23 mouse cellular contexts compared by ENCODE assay signal in the genomic region with DNA sequence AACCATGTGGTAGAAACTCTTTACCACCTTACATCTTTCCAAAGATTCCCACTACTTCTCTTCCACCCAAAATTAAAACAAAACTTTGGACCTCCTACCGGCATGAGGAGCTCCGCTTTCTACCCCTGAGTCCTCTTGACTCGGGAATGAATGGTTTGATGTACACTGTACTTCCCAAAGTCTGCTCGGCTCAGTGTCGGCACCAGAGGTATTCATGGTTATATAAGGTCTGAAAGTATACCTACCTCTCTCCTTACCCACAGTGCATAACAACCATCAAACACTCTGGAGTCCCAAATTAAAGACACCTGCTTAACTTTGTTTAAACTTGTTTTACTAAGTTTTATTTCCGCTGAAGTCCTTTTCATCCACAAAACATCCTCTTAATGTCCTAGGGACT.
DNase-seq lines count a peak whose midpoint lies in the region; ATAC-seq and TF ChIP-seq lines count a peak whose summit lies in the region.
"Had no signal": no experiment of that assay in that cellular context is flagged by ENCODE, and none has a peak within 500 bp of the region (broad histone marks: within the 10 kb centered on the region; RNA-seq: fewer than 3 reads in every experiment).

No protein-coding gene starts in this region.

- no peak for DNase-seq in limb, embryonic 11.5 days (ENCODE audit: low spot score)
- no peak for DNase-seq in limb, embryonic 10.5 days (ENCODE audit: low spot score)
- DNase-seq in limb, embryonic 14.5 days (ENCODE audit: low spot score): no peak
- DNase-seq in spleen, postnatal 10 days (ENCODE audit: low spot score in 2 of 2): no peak
- DNase-seq in kidney, postnatal 36 days: no peak
- DNase-seq: adrenal gland, adult 2 months; adrenal gland, postnatal 14 days; cerebellum, adult 11 months; cerebellum, adult 9-11 months; cerebellum, postnatal 25 days; gastrocnemius, postnatal 10 days; gastrocnemius, postnatal 36 days; heart, adult 2 months; heart, postnatal 14 days; heart, postnatal 4 days had no signal

- no peak overlapping the region for H3K4me2 ChIP-seq in limb, embryonic 11.5 days (ENCODE audit: low read depth, severe bottlenecking)
- H3K4me2 ChIP-seq in embryonic facial prominence, embryonic 15.5 days (replicated peaks): no peak overlapping the region; the same call in 1 of the 2 replicates
- no peak overlapping the region for H3K4me2 ChIP-seq in limb, embryonic 14.5 days (replicated peaks; ENCODE audit: low read depth, low read length, severe bottlenecking)
- H3K4me2 ChIP-seq: forebrain, embryonic 13.5 days; heart, embryonic 13.5 days; hindbrain, embryonic 14.5 days had no signal

- TF ChIP-seq POLR2A in limb, embryonic 14.5 days (IDR thresholded peaks at IDR 0.05; ENCODE audit: borderline replicate concordance, extremely low read depth, insufficient read depth, insufficient read length): no peak

- 56% methylated on average over 6 of the region's 6 CpGs for WGBS in limb, embryonic 11.5 days
- WGBS in limb, embryonic 10.5 days: 80% methylated on average over 6 of the region's 6 CpGs
- 42% methylated on average over 6 of the region's 6 CpGs for WGBS in embryonic facial prominence, embryonic 15.5 days
- WGBS in limb, embryonic 14.5 days: 36% methylated on average over 6 of the region's 6 CpGs

- H3K9me3 ChIP-seq in limb, embryonic 11.5 days (ENCODE audit: control insufficient read depth, low read length): no peaks in the 10 kb centered on the region
- H3K9me3 ChIP-seq in limb, embryonic 10.5 days (replicated peaks): no peaks in the 10 kb centered on the region
- no peaks in the 10 kb centered on the region for H3K9me3 ChIP-seq in embryonic facial prominence, embryonic 15.5 days (replicated peaks)
- H3K9me3 ChIP-seq in limb, embryonic 14.5 days (ENCODE audit: control insufficient read depth, low read length): no peaks in the 10 kb centered on the region
- H3K9me3 ChIP-seq: forebrain, embryonic 10.5 days; forebrain, embryonic 13.5 days; heart, embryonic 10.5 days; heart, embryonic 13.5 days had no signal

- ATAC-seq in limb, embryonic 11.5 days (ENCODE audit: insufficient number of reproducible peaks, low FRiP score, low TSS enrichment, low read depth): no peak
- no peak for ATAC-seq in embryonic facial prominence, embryonic 15.5 days (ENCODE audit: insufficient number of reproducible peaks, low FRiP score, low TSS enrichment, low read depth)
- ATAC-seq in limb, embryonic 14.5 days (ENCODE audit: low FRiP score, low read depth): peak; percentile 47; the same call in 1 of the 2 replicates
- ATAC-seq: CD4-positive, CD25-positive, alpha-beta regulatory T cell, adult 4 months; forebrain, embryonic 16.5 days had no signal

- H3K4me3 ChIP-seq in limb, embryonic 11.5 days (ENCODE audit: low read depth, low read length): no peak overlapping the region
- H3K4me3 ChIP-seq in limb, embryonic 10.5 days: no peak overlapping the region
- H3K4me3 ChIP-seq in embryonic facial prominence, embryonic 15.5 days (replicated peaks): no peak overlapping the region
- no peak overlapping the region for H3K4me3 ChIP-seq in limb, embryonic 14.5 days (replicated peaks; ENCODE audit: low read length)
- H3K4me3 ChIP-seq: forebrain, embryonic 10.5 days; forebrain, embryonic 13.5 days; heart, adult 2 months; heart, embryonic 10.5 days; heart, embryonic 13.5 days had no signal

- H3K9ac ChIP-seq in limb, embryonic 11.5 days (ENCODE audit: low read length): no peak overlapping the region
- no peak overlapping the region for H3K9ac ChIP-seq in embryonic facial prominence, embryonic 15.5 days
- H3K9ac ChIP-seq in limb, embryonic 14.5 days (ENCODE audit: low read depth, low read length, severe bottlenecking): no peak overlapping the region
- H3K9ac ChIP-seq: forebrain, embryonic 13.5 days; heart, embryonic 13.5 days; hindbrain, embryonic 14.5 days had no signal

- H3K36me3 ChIP-seq in limb, embryonic 11.5 days (ENCODE audit: control insufficient read depth, insufficient read depth, low read length): no peaks in the 10 kb centered on the region
- H3K36me3 ChIP-seq in limb, embryonic 10.5 days: no peaks in the 10 kb centered on the region
- no peaks in the 10 kb centered on the region for H3K36me3 ChIP-seq in embryonic facial prominence, embryonic 15.5 days
- H3K36me3 ChIP-seq in limb, embryonic 14.5 days (ENCODE audit: control insufficient read depth, insufficient read depth, low read length): no peaks in the 10 kb centered on the region
- H3K36me3 ChIP-seq: forebrain, embryonic 10.5 days; heart, embryonic 10.5 days; heart, embryonic 13.5 days had no signal

- H3K27me3 ChIP-seq in limb, embryonic 11.5 days (ENCODE audit: control insufficient read depth, insufficient read depth, low read length): no peaks in the 10 kb centered on the region
- H3K27me3 ChIP-seq in limb, embryonic 10.5 days (ENCODE audit: low read depth, poor library complexity, severe bottlenecking): no peaks in the 10 kb centered on the region
- H3K27me3 ChIP-seq in embryonic facial prominence, embryonic 15.5 days: no peaks in the 10 kb centered on the region
- no peaks in the 10 kb centered on the region for H3K27me3 ChIP-seq in limb, embryonic 14.5 days (ENCODE audit: control insufficient read depth, insufficient read depth, low read length)
- H3K27me3 ChIP-seq: forebrain, embryonic 13.5 days; heart, embryonic 13.5 days had no signal

- H3K4me1 ChIP-seq in limb, embryonic 11.5 days (ENCODE audit: control insufficient read depth, insufficient read depth, low read length): peaks cover 9% of the 10 kb centered on the region; the same call in 1 of the 2 replicates
- peaks cover 44% of the 10 kb centered on the region for H3K4me1 ChIP-seq in limb, embryonic 10.5 days
- peaks cover 7% of the 10 kb centered on the region; the same call in 1 of the 2 replicates for H3K4me1 ChIP-seq in embryonic facial prominence, embryonic 15.5 days
- peaks cover 11% of the 10 kb centered on the region for H3K4me1 ChIP-seq in limb, embryonic 14.5 days (ENCODE audit: control insufficient read depth, insufficient read depth, low read length)

- H3K27ac ChIP-seq in limb, embryonic 11.5 days (replicated peaks; ENCODE audit: low read depth, low read length): 0 out of 2 replicates have a peak overlapping the region, but pooled peaks have one; percentile 8
- H3K27ac ChIP-seq in limb, embryonic 10.5 days: no peak overlapping the region
- 0 out of 2 replicates have a peak overlapping the region, but pooled peaks have one; percentile 22 for H3K27ac ChIP-seq in embryonic facial prominence, embryonic 15.5 days (replicated peaks)
- no peak overlapping the region for H3K27ac ChIP-seq in limb, embryonic 14.5 days (replicated peaks; ENCODE audit: low read depth, low read length)
- H3K27ac ChIP-seq: forebrain, embryonic 10.5 days; forebrain, embryonic 13.5 days; heart, adult 2 months; heart, embryonic 10.5 days; heart, embryonic 13.5 days; hindbrain, embryonic 14.5 days had no signal

Comparison
In these comparisons a context has a peak if more than half of its experiments do, and no peak if none do; other contexts are left out.
1. H3K27ac ChIP-seq: peak in limb, embryonic 11.5 days (single experiment) and embryonic facial prominence, embryonic 15.5 days (single experiment); none in limb, embryonic 10.5 days (single experiment) and limb, embryonic 14.5 days (single experiment).